Mouse (Mus musculus) brain, embryonic 14.5 days (tissue): ENCODE results near the gene Galt. TPM values are rescaled to one million over a fixed set of nuclear protein-coding genes. Genes with fewer than 3 reads are reported as not detected.
A peak's percentile ranks its signal among the peaks of the same experiment; 100 is the strongest.

Source experiments
- DNase-seq: peaks from one replicate; pipeline ENCODE4 v3.0.0-alpha.2; 2011; ENCODE audit warnings: low read depth
- CTCF ChIP-seq: fragments of 200-500 bp; IDR thresholded peaks from 2 replicates; pipeline ENCODE4 v1.5.1; 2012; ENCODE audit warnings: inconsistent platforms, mild to moderate bottlenecking, moderate library complexity, borderline replicate concordance; ENCODE audit not compliant: insufficient read depth, insufficient read length; ENCODE audit errors: extremely low read depth
- POLR2A ChIP-seq: fragments of 200-500 bp; IDR thresholded peaks from 2 replicates; pipeline ENCODE4 v1.6.1; 2012; ENCODE audit warnings: mild to moderate bottlenecking, inconsistent platforms, borderline replicate concordance; ENCODE audit not compliant: poor library complexity, insufficient read depth, insufficient read length, severe bottlenecking; ENCODE audit errors: extremely low read depth
- polyA plus RNA-seq: library from polyadenylated mRNA; depleted of rRNA; stranded (reverse); fragments of >200 nt; gene quantifications from 2 replicates; pipeline ENCODE4 v1.2.3, GENCODE M21; 2012; rRNA removed

Galt gene
- 75.4 and 84.6 TPM in 2 replicates for polyA plus RNA-seq

DNA sequence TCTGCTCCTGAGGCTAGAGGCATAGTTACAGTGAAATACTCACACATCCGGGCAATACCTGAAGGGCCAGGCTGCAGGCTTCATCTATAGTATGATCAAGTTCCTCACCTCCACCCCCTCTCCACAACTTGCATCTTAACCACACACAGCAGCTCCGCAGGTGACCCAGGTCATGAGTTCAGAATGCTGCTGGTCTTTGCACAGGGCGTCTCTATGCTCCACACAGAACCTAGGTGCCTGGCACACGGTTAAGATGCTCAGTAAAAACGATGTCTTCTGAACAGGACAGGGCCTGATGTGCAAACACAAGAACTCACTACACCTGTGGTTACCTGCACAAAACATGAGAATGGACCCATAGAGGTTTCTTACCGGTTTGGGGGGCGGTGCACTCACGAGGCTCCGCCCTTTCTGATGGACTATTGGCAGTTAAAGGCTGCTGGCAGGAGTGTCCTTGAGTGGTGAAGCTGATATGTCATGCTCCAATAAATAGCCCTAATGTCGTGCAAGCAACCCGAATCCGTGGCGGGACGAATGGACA is at the start of gene Galt:
Galt (plus strand) TSS at position 432 of the 541 bp plus-strand sequence.
- TF ChIP-seq CTCF (no peak), POLR2A (no peak)
- no peak for DNase-seq

DNA sequence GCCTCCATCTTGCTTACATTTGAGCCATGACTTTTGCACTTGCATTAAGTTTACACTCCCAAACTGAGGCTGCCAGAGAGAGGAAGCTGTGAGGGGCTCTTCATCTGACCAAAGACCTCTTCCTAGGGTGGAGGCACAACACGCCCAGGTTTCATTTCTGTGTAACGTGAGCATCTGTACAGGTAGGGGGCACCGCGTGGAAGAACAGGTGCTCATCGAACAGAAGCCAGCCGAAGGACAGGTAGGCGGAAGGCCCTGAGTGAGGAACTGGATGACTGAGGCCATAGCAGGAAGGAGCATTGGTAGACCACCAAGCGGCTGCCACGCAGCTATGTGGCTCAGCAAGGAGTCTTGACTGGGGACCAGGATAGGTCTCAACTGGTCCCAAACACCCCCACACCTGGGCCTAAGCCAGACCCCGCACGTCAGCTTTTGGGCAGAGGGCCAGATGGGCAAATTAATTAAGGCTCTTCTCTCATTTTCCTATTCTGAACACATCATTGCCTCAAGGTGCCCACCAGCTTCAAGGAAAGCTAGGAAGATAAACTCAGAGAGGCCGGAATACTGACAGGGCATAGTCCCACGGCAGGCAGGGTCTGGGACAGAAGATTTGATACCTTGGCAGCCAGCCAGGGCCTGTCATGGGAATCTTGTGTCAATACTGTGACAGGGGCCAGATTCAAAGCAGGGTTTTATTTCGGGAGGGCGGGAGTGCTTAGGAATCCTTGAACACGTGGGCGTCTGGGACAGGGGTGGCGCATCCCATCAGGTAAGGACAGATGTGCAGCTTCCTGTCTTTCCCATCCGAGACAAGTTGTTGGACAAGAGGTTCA is 48.9 kb upstream of the Galt start:
- peak; percentile 68 for DNase-seq

DNA sequence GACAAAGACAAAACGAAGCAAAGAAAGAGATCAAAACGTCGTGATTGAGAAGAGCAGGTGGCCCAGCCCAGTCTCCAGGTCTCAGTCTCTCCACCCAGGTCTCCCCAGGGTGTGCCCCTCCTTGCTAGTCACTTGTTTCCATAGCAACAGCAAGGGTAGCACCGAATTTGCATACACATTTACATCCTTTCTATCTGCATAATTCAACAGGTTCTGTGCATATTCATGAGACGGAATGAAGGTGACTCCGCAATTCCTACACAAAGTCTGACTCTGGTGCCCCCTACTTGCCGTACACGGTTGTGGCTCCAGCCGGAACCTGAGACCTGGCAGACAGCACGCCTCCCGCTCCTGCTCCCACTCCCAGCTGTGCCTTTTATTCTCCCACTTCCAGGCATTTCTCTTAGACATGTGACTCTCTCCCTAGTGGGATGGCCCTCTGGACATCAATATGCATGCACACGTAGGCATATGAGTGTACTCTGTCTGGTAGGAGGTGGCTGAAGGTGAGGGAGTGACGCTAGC is 48.0 kb upstream of the Galt start:
- peak; percentile 96 for DNase-seq
- TF ChIP-seq CTCF, result peak; percentile 79
- TF ChIP-seq POLR2A, result no peak

More for the DNA sequence above, 48.9 kb upstream of the Galt start:
- no peak for TF ChIP-seq CTCF
- no peak for TF ChIP-seq POLR2A

GRCm38 (mm10) chr4:41708192-41708745 is 46.8 kb upstream of the Galt start:
- TF ChIP-seq POLR2A, result no peak
- TF ChIP-seq CTCF, result 0 out of 2 replicates have a peak, but pooled peaks have one; percentile 36
- peak; percentile 85 for DNase-seq

DNA sequence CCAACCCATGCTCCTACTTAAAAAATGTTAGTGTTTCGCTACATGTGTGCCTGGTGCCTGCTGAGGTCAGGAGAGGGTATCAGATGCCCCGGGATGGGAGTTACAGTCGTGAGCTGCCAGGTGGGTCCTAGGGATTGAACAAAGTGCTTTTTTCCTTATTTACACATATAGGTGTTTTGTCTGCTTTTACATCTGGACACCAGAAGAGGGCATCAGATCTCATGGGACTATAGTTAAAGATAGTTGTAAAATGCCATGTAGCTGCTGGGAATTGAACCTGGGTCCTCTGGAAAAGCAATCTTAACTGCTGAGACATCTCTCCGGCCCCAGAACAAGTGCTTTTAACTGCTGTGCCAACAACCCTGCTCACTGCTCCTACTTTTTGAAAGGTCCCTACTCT is 44.8 kb upstream of the Galt start:
- no peak for TF ChIP-seq CTCF
- TF ChIP-seq POLR2A, result no peak
- no peak for DNase-seq

DNA sequence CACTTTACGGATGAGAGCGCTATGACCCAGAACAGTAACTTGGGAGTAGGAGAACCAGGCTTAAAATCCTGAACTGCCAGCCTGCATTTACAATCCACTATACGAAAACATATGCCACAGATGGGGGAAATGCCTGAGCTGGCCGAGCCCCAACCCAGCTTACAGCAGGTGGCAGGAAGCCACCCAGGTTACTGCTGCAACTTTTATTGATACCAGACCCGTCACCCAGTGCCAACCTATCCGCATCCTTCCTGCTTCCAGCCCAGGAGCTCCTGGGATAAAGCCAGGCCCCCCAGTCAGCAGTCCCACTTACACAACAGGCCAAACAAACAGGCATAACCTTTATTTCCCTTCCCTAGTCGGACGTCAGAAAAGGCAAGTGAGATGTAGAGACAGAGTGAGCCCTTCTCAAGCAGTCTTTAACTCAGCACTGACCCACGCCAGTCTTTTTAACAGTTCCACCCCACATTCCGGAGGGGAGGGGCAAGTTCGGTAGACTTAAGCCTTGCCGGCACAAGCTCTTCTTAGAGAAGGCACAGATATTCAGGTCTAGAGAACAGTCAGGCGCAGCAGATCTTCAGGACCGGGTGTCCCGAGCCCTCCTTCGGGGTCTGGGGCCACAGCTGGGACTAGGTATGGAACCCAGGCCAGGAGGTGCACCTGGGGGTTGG is 43.2 kb upstream of the Galt start:
- peak; percentile 63 for DNase-seq

DNA sequence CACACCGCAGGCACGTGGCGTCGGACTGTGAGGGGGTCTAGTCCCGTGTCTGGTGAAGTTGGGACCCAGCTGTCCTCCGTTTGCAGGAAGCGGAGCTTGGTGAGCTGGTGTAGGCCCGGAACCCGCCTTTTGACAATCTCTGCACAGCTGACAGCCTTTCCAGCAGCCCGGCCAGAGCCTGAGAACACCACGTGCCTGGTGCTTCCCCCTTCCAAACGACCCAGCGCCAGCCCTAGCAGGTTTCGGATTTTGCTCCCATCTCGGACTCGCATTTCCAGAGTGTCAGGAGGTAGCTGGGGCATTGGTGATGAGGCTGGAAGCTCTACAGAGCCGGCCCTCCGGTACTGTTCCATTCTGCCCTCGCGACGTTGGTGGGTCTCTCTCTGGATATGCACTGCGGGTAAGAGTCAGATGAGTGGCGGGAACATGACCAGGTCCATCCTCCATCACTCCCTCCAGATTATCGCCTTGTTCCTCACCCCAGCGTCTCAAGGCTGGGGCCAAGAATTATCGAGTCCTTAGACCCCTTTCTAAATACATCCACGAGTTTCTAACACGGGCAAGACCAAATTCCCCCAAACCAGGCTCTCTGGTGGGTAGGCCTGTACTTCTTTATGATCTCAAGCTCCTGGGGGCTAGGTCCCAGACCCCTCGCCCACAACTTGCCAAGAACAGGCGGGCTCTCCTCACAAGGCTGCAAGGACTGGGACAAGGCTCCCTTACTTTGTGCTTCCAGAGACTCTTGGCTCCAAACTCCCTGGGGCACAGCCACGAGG is 42.4 kb upstream of the Galt start:
- DNase-seq, result no peak
- TF ChIP-seq POLR2A (no peak), CTCF (no peak)

More for the DNA sequence above, 43.2 kb upstream of the Galt start:
- TF ChIP-seq POLR2A (no peak), CTCF (no peak)

DNA sequence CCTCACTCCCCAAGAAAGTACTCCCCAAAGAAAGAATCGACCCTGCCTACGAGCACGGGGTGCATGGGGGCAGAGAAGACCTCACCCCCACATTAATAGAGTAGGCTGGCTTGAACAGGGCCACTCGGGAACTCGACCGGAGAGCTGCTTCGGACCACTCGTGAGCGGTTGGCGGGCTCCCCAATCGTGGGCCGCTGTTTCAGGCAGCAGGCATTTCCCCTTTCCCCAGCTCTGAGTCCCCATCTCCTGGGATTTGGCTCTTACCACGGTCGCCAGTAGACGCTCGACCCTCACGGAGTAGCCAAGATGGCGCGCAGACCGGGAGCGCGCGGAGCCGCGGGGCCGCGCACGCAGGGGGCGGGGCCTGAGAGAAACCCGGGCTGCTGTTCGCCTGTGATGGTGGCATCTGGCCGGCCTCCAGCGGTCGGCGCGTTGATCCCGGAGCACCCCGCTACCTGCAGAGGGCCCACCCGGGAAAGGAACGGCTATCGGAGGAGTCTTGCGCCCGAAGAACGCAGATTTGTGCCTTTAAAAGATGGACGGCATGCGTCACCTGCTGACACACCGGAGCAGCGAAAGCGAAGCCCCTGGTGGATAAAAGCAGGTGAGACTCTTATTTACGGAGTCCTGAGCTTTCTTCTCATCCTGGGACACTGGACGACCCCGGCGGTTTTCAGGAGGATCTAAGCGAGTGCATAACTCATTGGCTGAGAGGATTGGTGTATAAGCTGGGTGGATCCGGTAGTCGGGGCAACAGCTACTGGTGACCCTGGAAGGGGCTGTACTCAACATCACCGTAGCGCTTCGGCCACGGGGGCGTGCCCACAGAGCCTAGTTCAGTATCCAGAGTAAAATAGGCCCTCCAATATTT is 41.6 kb upstream of the Galt start, which contains the start of gene Rpp25l:
Rpp25l (minus strand) TSS at position 338 of the 871 bp plus-strand sequence.
- TF ChIP-seq POLR2A (peak; percentile 91), CTCF (peak; percentile 43)
- DNase-seq, result peak; percentile 90

DNA sequence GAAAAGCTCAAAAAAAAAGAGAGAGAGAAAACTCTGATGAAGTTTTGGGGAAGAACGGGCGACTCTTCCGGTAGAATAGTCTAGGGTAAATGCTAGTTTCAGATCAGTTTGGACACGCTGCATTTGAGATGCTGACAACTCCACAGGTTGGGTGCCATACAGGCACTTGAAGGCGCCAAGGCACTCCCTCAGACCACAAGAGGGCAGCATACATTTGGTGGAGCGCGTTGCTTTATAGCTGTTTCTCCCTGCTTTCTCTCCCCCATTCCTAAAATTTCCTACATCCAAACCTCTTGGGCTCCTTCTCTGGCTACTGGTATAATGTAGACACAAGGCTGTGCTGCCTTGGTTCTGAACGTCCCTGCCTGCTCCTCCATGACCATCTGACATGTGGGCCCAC is 40.8 kb upstream of the Galt start:
- TF ChIP-seq POLR2A (no peak), CTCF (peak; percentile 89)

More for the DNA sequence above, 40.8 kb upstream of the Galt start:
- peak; percentile 85 for DNase-seq
